Mouse (Mus musculus) ZHBTc4 (cell line): ENCODE measurements around the gene Il3.

Experiments
- DNase-seq: peaks from one replicate; pipeline ENCODE4 v3.0.0-alpha.2; 2011; ENCODE audit warnings: low read depth, low spot score

The Il3 gene

DNA sequence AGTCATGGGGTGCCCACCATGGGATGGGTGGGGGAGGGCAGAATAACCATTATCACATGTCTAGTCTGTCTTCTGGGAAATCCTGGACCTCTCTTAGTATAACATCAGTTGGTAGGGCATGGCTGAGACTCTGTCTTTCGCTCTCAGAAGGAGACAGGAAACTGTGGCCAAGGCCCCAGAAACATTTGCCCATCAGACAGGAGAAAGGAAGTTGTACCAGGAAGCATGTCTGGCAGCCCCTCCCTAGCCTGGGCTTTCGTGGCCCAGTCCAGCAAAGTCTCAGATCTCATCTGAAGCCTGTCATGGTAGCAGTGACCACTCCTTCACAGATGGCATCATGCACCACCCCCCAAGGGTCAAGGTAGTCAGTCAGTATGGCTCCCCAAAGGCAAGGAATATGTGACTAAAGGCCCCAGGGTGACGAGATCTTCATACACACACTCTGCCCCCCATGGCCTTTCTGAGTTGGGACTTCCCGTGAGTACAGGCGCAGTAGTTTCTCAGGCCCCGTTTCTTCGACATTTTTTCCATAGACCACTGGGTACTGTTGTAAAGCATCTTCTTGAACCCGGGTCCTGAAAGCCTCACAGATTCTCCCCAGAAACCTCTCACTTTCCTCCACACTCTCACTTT, 20.9 kb upstream of the Il3 start:
- DNase-seq, result no peak

GRCm38 (mm10) chr11:54271437-54271949, 4.4 kb upstream of the Il3 start:
- no peak for DNase-seq

DNA sequence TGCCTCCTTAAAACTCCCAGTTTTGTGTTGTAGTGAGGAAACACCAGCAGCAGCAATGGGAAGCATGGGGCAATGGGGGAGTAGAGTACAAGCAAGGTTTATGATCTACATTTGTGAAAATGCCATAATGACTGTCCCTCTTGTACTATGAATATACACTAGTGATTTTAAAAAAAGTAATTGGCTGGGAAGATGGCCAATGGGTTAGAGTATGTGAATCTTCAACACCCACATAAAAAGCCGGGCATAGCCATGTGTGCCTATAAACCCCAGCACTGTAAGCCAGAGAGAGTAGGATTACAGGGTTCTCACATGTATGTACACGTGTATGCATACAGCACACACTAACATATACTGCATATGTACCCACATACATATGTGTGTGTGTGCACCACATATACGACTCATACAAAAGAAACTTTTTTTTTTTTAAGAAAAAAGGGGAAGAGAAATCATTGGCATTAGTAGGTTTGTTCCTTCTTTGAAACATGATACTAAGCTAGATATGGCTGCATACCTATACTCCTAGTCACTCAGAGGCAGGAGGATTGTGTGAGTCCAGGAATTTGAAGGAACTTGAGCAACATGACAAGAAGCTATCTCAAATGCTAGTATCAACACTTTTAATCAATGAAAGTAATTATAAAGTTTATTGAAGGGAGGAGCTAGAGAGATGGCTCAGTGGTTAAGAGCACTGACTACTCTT, 2.3 kb upstream of the Il3 start:
- DNase-seq, result no peak

DNA sequence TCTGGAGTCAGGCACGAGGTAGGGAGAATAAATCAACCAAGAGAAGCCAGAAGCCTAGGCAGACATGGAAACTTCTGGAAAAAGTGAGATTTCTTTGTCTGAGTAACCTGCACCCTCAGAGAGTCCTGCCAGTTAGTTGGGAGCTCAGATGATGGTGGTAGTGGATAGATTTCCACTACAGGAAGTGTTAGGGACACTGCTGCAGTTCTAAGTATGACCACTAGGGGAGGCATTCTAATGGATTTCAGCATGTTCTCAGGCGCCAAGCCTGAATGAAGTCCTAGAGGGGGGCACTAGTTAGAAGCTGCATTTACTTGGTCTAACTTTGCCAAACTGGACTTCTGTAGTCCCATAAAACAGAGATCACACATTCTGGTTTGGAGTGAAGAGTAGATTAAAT, 2.5 kb downstream of the Il3 start:
- peak; percentile 81 for DNase-seq

DNA sequence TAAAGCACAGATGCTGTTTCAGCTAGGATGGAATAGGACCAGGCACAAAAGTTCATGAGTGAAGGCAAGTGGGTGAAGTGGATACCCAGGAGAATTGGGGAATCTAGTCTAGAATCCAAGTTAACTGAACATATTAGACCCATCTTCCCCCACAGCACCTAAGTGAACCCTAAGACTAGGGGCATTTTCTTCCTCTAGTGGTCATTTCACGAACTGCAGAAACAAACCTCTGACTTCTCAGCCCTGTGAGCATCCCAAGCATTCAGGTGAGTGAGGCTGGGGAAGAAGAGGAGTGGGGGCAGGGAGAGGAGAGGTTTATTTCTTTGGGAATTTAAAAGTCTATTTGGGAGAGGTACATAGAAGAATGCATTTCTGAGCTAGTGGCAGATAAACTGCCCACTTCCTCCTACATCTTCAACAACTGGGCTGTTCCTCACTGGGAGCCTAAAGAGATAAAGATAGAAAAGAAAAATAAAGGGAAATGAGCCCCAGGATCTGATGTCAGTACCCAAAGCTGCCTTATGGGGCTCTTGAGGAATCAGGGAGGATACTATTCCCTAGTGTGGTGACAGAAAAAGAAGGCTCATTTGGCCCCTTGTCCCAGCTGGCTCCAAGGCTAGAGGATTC, 3.6 kb downstream of the Il3 start:
- peak; percentile 40 for DNase-seq

GRCm38 (mm10) chr11:54256624-54257376, 10.3 kb downstream of the Il3 start:
- DNase-seq, result peak; percentile 85

- DNase-seq, result peak; percentile 13
These were observed 13.0 kb downstream of the Il3 start for GRCm38 (mm10) chr11:54254114-54254513.

GRCm38 (mm10) chr11:54250575-54250974, 16.5 kb downstream of the Il3 start:
- no peak for DNase-seq

GRCm38 (mm10) chr11:54249748-54250147, 17.3 kb downstream of the Il3 start:
- no peak for DNase-seq

GRCm38 (mm10) chr11:54248940-54249717, 17.9 kb downstream of the Il3 start, which contains the start of gene Csf2:
Csf2 (minus strand) TSS chr11:54249667.
- DNase-seq, result no peak

GRCm38 (mm10) chr11:54247251-54247950, 19.7 kb downstream of the Il3 start:
- DNase-seq, result no peak

DNA sequence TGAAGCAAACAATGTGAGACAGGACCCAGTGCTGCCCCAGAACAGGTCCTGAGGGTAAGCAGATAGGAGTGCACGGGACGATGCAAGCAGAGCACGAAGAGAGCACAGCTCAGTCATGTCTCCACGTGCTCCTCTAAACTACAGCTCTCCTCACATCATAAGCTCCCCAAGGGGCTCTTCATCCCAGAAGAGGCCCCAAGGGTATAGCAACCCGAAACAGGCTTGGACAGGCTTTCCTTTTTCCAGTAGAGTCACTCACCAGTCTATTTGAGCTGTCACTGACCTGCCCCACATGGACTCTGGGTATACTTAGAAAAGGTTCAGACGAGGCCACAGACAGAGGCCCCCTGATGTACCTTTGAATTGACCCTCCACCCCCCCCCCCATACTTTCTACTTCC, 22.6 kb downstream of the Il3 start:
- no peak for DNase-seq

DNA sequence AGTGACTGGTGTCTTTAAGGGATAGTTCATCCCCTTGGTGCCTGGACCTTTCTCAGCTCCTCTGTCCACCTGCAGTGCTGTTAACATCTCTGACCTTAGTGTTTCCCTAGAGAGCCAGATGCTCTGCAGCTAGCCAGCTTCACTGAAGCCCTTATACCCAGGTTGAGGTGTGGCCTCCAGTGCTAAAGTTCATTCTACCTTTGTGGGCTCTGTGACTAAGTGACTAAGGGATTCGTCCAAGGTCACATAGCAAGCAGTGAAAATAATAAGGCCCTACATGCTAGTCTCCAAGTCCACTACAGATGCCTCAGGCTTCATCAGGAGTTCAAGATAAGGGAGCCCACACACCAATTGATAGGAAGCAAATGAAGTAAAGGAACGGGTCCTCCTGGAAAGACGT, 24.6 kb downstream of the Il3 start:
- DNase-seq, result no peak

- no peak for DNase-seq
These were observed 30.1 kb downstream of the Il3 start for GRCm38 (mm10) chr11:54236939-54237338.

DNA sequence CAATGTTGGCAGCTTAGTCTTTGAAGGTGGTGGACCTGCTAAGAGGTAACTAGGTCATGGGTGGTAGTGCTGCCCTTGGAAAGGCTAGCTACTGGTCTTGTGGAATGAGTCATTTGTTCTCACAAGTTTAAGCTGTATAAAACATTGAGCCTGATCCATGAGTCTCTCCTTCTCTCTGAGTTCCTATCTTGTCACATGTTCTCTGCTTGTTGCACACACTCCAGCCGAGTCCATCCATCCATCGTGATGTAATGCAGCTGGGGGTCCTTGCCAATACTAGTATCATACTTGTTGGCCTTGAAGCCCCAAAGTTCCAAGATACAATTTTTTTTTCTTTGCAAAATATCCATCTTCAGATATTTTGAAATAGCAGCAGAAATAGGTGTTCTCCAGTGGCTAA, 39.6 kb downstream of the Il3 start:
- DNase-seq, result no peak

GRCm38 (mm10) chr11:54224475-54224986, 42.5 kb downstream of the Il3 start:
- DNase-seq, result no peak

GRCm38 (mm10) chr11:54223637-54224474, 43.2 kb downstream of the Il3 start:
- no peak for DNase-seq

GRCm38 (mm10) chr11:54219903-54220740, 47.0 kb downstream of the Il3 start:
- DNase-seq, result no peak

GRCm38 (mm10) chr11:54219191-54219590, 47.9 kb downstream of the Il3 start:
- no peak for DNase-seq
